Mouse (Mus musculus) forebrain, embryonic 14.5 days (tissue): ENCODE data around the gene Tnfrsf11a. TPM values are rescaled to one million over a fixed set of nuclear protein-coding genes. Genes with fewer than 3 reads are reported as not detected.
A peak's percentile ranks its signal among the peaks of the same experiment; 100 is the strongest.

Source experiments
- ATAC-seq: fragments of 200-750 bp; cut with Nextera tagmentation; 2 replicates; pipeline ENCODE4 v1.8.0; 2017; ENCODE audit warnings: mild to moderate bottlenecking, moderate library complexity
- DNase-seq: peaks from one replicate; pipeline ENCODE4 v3.0.0-alpha.2; 2015; ENCODE audit warnings: low spot score
- H3K27ac ChIP-seq: fragments of 300-500 bp; sonication (generic); 2 replicates; pipeline ENCODE4 v1.5.1; 2014; ENCODE audit warnings: low read depth, mild to moderate bottlenecking, control low read depth, low read length, moderate library complexity
- H3K27me3 ChIP-seq: fragments of 300-500 bp; sonication (generic); replicated peaks from 2 replicates; pipeline ENCODE4 v1.6.1; 2014; ENCODE audit warnings: low read length, control low read depth, mixed read lengths; ENCODE audit not compliant: control insufficient read depth, insufficient read depth
- H3K36me3 ChIP-seq: fragments of 300-500 bp; sonication (generic); 2 replicates; pipeline ENCODE4 v1.6.1; 2014; ENCODE audit warnings: low read length, control low read depth; ENCODE audit not compliant: control insufficient read depth, insufficient read depth
- H3K4me1 ChIP-seq: fragments of 300-500 bp; sonication (generic); 2 replicates; pipeline ENCODE4 v1.6.1; 2014; ENCODE audit warnings: antibody characterized with exemption, low read length, control low read depth; ENCODE audit not compliant: control insufficient read depth, insufficient read depth
- H3K4me2 ChIP-seq: fragments of 300-500 bp; sonication (generic); 2 replicates; pipeline ENCODE4 v1.6.1; 2014; ENCODE audit warnings: mild to moderate bottlenecking, control low read depth, low read length
- H3K4me3 ChIP-seq: fragments of 300-500 bp; sonication (generic); 2 replicates; pipeline ENCODE4 v1.5.1; 2014; ENCODE audit warnings: low read depth, low read length, control low read depth
- H3K9ac ChIP-seq: fragments of 300-500 bp; sonication (generic); 2 replicates; pipeline ENCODE4 v1.6.1; 2014; ENCODE audit warnings: mild to moderate bottlenecking, low read length, control low read depth, moderate library complexity
- H3K9me3 ChIP-seq: fragments of 300-500 bp; sonication (generic); replicated peaks from 2 replicates; pipeline ENCODE4 v1.6.1; 2016; ENCODE audit warnings: low read length, control low read depth, mixed read lengths; ENCODE audit not compliant: control insufficient read depth
- WGBS: fragments of 180-500 bp; shearing (Covaris S2); extraction: QIAGEN DNeasy Blood & Tissue Kit; methylation state at CpG from one replicate; pipeline ENCODE4 v1.1.7; 2014; 5-methylcytosine and 5-hydroxymethylcytosine counted together
- polyA plus RNA-seq: library from polyadenylated mRNA; unstranded; fragments of >200 nt; fragmentation: Nextera tagmentation; extraction: Ambion mirVana; gene quantifications from 2 replicates; pipeline ENCODE4 v1.2.1, GENCODE M21; 2014

Tnfrsf11a gene
- polyA plus RNA-seq = 0.17 and 0.37 TPM in 2 replicates

GRCm38 (mm10) chr1:105780457-105781364, at the start of gene Tnfrsf11a:
Gene Tnfrsf11a, plus strand, starts transcription at chr1:105780718.
- 5% methylated on average over 44 of the region's 77 CpGs for WGBS
- Histone ChIP-seq H3K4me3 (peak within 1 kb of the TSS; percentile 49), H3K4me1 (no peaks in the 10 kb centered on the region), H3K9ac (peak within 1 kb of the TSS; percentile 67), H3K27ac (no peak within 1 kb of the TSS), H3K27me3 (peaks cover 11% of the 10 kb centered on the region; the same call in 1 of the 2 replicates), H3K9me3 (no peaks in the 10 kb centered on the region), H3K36me3 (no peaks in the 10 kb centered on the region), H3K4me2 (peak within 1 kb of the TSS; percentile 95)
- peak; percentile 90 for ATAC-seq
- peak; percentile 24 for DNase-seq

- H3K9ac ChIP-seq = no peak overlapping the region
- no peak for ATAC-seq
- H3K27me3 ChIP-seq = no peaks in the 10 kb centered on the region
- no peak overlapping the region for H3K4me3 ChIP-seq
- no peaks in the 10 kb centered on the region for H3K4me1 ChIP-seq
- no peak for DNase-seq
- no peak overlapping the region for H3K27ac ChIP-seq
- whole genome bisulfite sequencing = 70% methylated on average over 3 of the region's 3 CpGs
- H3K4me2 ChIP-seq = no peak overlapping the region
- no peaks in the 10 kb centered on the region for H3K9me3 ChIP-seq
- H3K36me3 ChIP-seq = peaks cover 27% of the 10 kb centered on the region; the same call in 1 of the 2 replicates
Observed at GRCm38 (mm10) chr1:105735318-105735717, 45.2 kb upstream of the Tnfrsf11a start.

GRCm38 (mm10) chr1:105738334-105738733, 42.2 kb upstream of the Tnfrsf11a start:
- whole genome bisulfite sequencing = 92% methylated on average over 6 of the region's 6 CpGs
- Histone ChIP-seq H3K9ac (no peak overlapping the region), H3K4me1 (no peaks in the 10 kb centered on the region), H3K27ac (no peak overlapping the region), H3K4me3 (no peak overlapping the region), H3K36me3 (peaks cover 43% of the 10 kb centered on the region), H3K4me2 (no peak overlapping the region), H3K27me3 (no peaks in the 10 kb centered on the region), H3K9me3 (no peaks in the 10 kb centered on the region)
- DNase-seq (no peak), ATAC-seq (no peak)

GRCm38 (mm10) chr1:105739493-105739892, 41.0 kb upstream of the Tnfrsf11a start:
- Histone ChIP-seq H3K4me1 (no peaks in the 10 kb centered on the region), H3K4me2 (no peak overlapping the region), H3K36me3 (peaks cover 45% of the 10 kb centered on the region), H3K27me3 (no peaks in the 10 kb centered on the region), H3K4me3 (no peak overlapping the region), H3K9me3 (no peaks in the 10 kb centered on the region), H3K27ac (no peak overlapping the region), H3K9ac (no peak overlapping the region)
- ATAC-seq = no peak
- DNase-seq = no peak

GRCm38 (mm10) chr1:105742481-105742880, 38.0 kb upstream of the Tnfrsf11a start:
- H3K27me3 ChIP-seq = no peaks in the 10 kb centered on the region
- no peak for ATAC-seq
- no peak overlapping the region for H3K4me3 ChIP-seq
- H3K4me2 ChIP-seq = no peak overlapping the region
- no peaks in the 10 kb centered on the region for H3K9me3 ChIP-seq
- no peak for DNase-seq
- 94% methylated on average over 1 of the region's 1 CpGs for WGBS
- peaks cover 58% of the 10 kb centered on the region for H3K36me3 ChIP-seq
- H3K27ac ChIP-seq = no peak overlapping the region
- no peak overlapping the region for H3K9ac ChIP-seq
- H3K4me1 ChIP-seq = no peaks in the 10 kb centered on the region

GRCm38 (mm10) chr1:105746444-105746843, 34.1 kb upstream of the Tnfrsf11a start:
- ATAC-seq (no peak), DNase-seq (no peak)
- Histone ChIP-seq H3K36me3 (peaks cover 57% of the 10 kb centered on the region), H3K9ac (no peak overlapping the region), H3K4me3 (no peak overlapping the region), H3K27ac (no peak overlapping the region), H3K4me2 (no peak overlapping the region), H3K4me1 (no peaks in the 10 kb centered on the region), H3K27me3 (no peaks in the 10 kb centered on the region), H3K9me3 (no peaks in the 10 kb centered on the region)
- WGBS = 91% methylated on average over 1 of the region's 1 CpGs

- H3K36me3 ChIP-seq = peaks cover 52% of the 10 kb centered on the region
- no peak overlapping the region for H3K4me2 ChIP-seq
- H3K9ac ChIP-seq = no peak overlapping the region
- no peaks in the 10 kb centered on the region for H3K9me3 ChIP-seq
- H3K4me1 ChIP-seq = no peaks in the 10 kb centered on the region
- no peak overlapping the region for H3K27ac ChIP-seq
- WGBS = 92% methylated on average over 5 of the region's 5 CpGs
- H3K4me3 ChIP-seq = no peak overlapping the region
- H3K27me3 ChIP-seq = no peaks in the 10 kb centered on the region
- ATAC-seq (no peak), DNase-seq (no peak)
Observed at GRCm38 (mm10) chr1:105746858-105747596, 33.5 kb upstream of the Tnfrsf11a start.

DNA sequence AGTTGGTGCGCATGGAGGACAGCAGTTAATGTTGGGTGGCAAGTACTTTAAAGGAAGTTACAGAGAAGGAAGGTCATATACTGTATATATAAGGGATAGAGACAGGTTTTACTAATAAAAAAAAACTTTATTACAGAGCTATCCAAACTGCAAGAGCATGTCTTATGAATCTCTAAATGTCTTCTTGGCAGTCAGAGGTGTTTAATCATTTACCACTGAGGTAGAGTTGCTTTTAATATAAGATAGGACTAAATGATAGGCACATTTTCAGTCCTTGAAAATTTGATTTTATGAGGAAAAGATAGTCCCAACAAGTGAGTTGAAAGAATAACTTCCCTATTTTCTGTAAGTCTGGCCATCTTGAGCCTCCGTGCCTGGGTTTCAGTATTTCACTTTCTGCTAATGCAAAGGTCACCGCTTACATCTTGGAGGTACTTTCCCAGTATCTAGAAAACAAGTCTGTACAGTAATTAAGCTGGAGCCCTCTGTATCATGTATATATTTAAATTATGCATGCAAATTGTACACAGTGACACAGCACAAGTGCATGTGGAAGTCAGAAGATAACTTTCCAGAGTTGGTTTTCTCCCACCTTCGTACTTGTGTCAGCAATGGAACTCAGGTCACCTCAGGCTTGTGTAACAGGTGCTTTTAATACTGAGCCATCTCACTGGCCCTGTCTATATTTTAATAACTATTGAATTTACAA, 32.3 kb upstream of the Tnfrsf11a start:
- Histone ChIP-seq H3K9me3 (no peaks in the 10 kb centered on the region), H3K36me3 (peaks cover 51% of the 10 kb centered on the region), H3K4me2 (no peak overlapping the region), H3K27ac (no peak overlapping the region), H3K27me3 (no peaks in the 10 kb centered on the region), H3K4me1 (no peaks in the 10 kb centered on the region), H3K4me3 (no peak overlapping the region), H3K9ac (no peak overlapping the region)
- DNase-seq = no peak
- WGBS = 96% methylated on average over 4 of the region's 4 CpGs
- ATAC-seq = no peak
